In genomic region chr4:54986671-54987070, GRCm38 (mm10) we compare ENCODE assay signal across 25 mouse cellular contexts. TPM values are rescaled to one million over a fixed set of nuclear protein-coding genes. Genes with fewer than 3 reads are reported as not detected.
DNase-seq lines count a peak whose midpoint lies in the region; ATAC-seq and TF ChIP-seq lines count a peak whose summit lies in the region.
"Had no signal": no experiment of that assay in that cellular context is flagged by ENCODE, and none has a peak within 500 bp of the region (broad histone marks: within the 10 kb centered on the region; RNA-seq: fewer than 3 reads in every experiment).

No protein-coding gene starts in this region.

- WGBS in kidney, adult 2 months, result 34% methylated on average over 4 of the region's 4 CpGs
- 80% methylated on average over 4 of the region's 4 CpGs for WGBS in intestine, embryonic 16.5 days

- H3K4me3 ChIP-seq in kidney, adult 2 months (ENCODE audit: insufficient read depth, low read depth, low read length), result no peak overlapping the region
- H3K4me3 ChIP-seq in intestine, embryonic 16.5 days (ENCODE audit: low read length), result no peak overlapping the region
- H3K4me3 ChIP-seq: embryonic facial prominence, embryonic 12.5 days; embryonic facial prominence, embryonic 15.5 days; heart, adult 2 months; heart, embryonic 10.5 days; heart, embryonic 13.5 days; hindbrain, embryonic 10.5 days; hindbrain, embryonic 13.5 days; intestine, embryonic 15.5 days had no signal

- H3K27me3 ChIP-seq in kidney, adult 2 months (replicated peaks; ENCODE audit: control insufficient read depth, insufficient read depth, low read length), result no peaks in the 10 kb centered on the region
- no peaks in the 10 kb centered on the region for H3K27me3 ChIP-seq in intestine, embryonic 16.5 days (replicated peaks; ENCODE audit: control insufficient read depth, insufficient read depth, low read length)
- H3K27me3 ChIP-seq: embryonic facial prominence, embryonic 12.5 days; embryonic facial prominence, embryonic 15.5 days; heart, embryonic 13.5 days; hindbrain, embryonic 13.5 days; intestine, embryonic 15.5 days had no signal

- H3K27ac ChIP-seq in kidney, adult 2 months (ENCODE audit: insufficient read depth, low read depth, low read length), result peak overlapping the region; percentile 26; the same call in 1 of the 2 replicates
- no peak overlapping the region for H3K27ac ChIP-seq in intestine, embryonic 16.5 days (ENCODE audit: low read length)
- H3K27ac ChIP-seq: embryonic facial prominence, embryonic 12.5 days; embryonic facial prominence, embryonic 15.5 days; heart, adult 2 months; heart, embryonic 10.5 days; heart, embryonic 13.5 days; hindbrain, embryonic 10.5 days; hindbrain, embryonic 13.5 days; intestine, embryonic 15.5 days had no signal

- peak; percentile 56 for DNase-seq in kidney, adult 2 months
- DNase-seq in kidney, adult 18-20 months, result no peak
- DNase-seq in ES-CJ7 (ENCODE audit: low read depth, low spot score) (peak; percentile 55), R1 (ENCODE audit: low read depth, low spot score) (peak; percentile 88)
- DNase-seq in adrenal gland, adult (ENCODE audit: inconsistent age in 2 of 2, low spot score in 1 of 2), result no peak
- DNase-seq: adrenal gland, adult 2 months; adrenal gland, postnatal 14 days; cerebellum, adult 11 months; cerebellum, adult 2 months; cerebellum, adult 9-11 months; cerebellum, postnatal 25 days; forebrain, postnatal 0 days; gastrocnemius, postnatal 36 days; heart, adult 2 months had no signal

- no peak for TF ChIP-seq CTCF in kidney, adult 2 months (conservative IDR thresholded peaks at IDR 0.05; ENCODE audit: insufficient read depth, insufficient read length, low read depth, low read length)

- H3K36me3 ChIP-seq in kidney, adult 2 months (ENCODE audit: control insufficient read depth, insufficient read depth, low read length), result no peaks in the 10 kb centered on the region
- no peaks in the 10 kb centered on the region for H3K36me3 ChIP-seq in intestine, embryonic 16.5 days (ENCODE audit: control insufficient read depth, insufficient read depth, low read length)
- H3K36me3 ChIP-seq: embryonic facial prominence, embryonic 15.5 days; heart, embryonic 10.5 days; intestine, embryonic 15.5 days had no signal

- no peak overlapping the region for H3K9ac ChIP-seq in intestine, embryonic 16.5 days (ENCODE audit: low read depth, low read length)
- H3K9ac ChIP-seq: embryonic facial prominence, embryonic 12.5 days; embryonic facial prominence, embryonic 15.5 days; forebrain, postnatal 0 days; heart, embryonic 13.5 days; hindbrain, embryonic 13.5 days; intestine, embryonic 15.5 days had no signal

- no peaks in the 10 kb centered on the region for H3K9me3 ChIP-seq in intestine, embryonic 16.5 days (ENCODE audit: control insufficient read depth, low read length)
- H3K9me3 ChIP-seq: embryonic facial prominence, embryonic 12.5 days; embryonic facial prominence, embryonic 15.5 days; heart, embryonic 10.5 days; heart, embryonic 13.5 days; hindbrain, embryonic 10.5 days; hindbrain, embryonic 13.5 days; intestine, embryonic 15.5 days had no signal

- peaks cover 7% of the 10 kb centered on the region for H3K4me1 ChIP-seq in kidney, adult 2 months (ENCODE audit: control insufficient read depth, insufficient read depth, low read length)
- no peaks in the 10 kb centered on the region for H3K4me1 ChIP-seq in intestine, embryonic 16.5 days (ENCODE audit: control insufficient read depth, insufficient read depth, low read length)
- H3K4me1 ChIP-seq: embryonic facial prominence, embryonic 15.5 days; intestine, embryonic 15.5 days had no signal

- no peak for TF ChIP-seq POLR2A in kidney, adult 2 months (IDR thresholded peaks at IDR 0.05; ENCODE audit: low read depth, low read length)

- ATAC-seq in intestine, embryonic 16.5 days, result no peak
- ATAC-seq: CD4-positive, CD25-positive, alpha-beta regulatory T cell, adult 4 months; forebrain, embryonic 14.5 days; forebrain, postnatal 0 days; hindbrain, embryonic 16.5 days; intestine, embryonic 15.5 days had no signal

- H3K4me2 ChIP-seq in intestine, embryonic 16.5 days (ENCODE audit: low read depth, low read length), result no peak overlapping the region
- H3K4me2 ChIP-seq: embryonic facial prominence, embryonic 12.5 days; embryonic facial prominence, embryonic 15.5 days; heart, embryonic 13.5 days; hindbrain, embryonic 13.5 days; intestine, embryonic 15.5 days had no signal

RNA-seq across cellular contexts. Expression of gene Zfp462, which starts 41.8 kb away (rescaled TPM):
- polyA plus RNA-seq in kidney, adult 2 months (2012; rRNA removed), result 8.7 and 10.2 TPM in 2 replicates
- 2.2 and 2.4 TPM in 2 replicates for polyA plus RNA-seq in intestine, embryonic 16.5 days (2015; fragmentation: Nextera tagmentation; extraction: Ambion mirVana)
- polyA plus RNA-seq: CD4-positive, CD25-positive, alpha-beta regulatory T cell, adult 4 months had no signal

Comparison
In these comparisons a context has a peak if more than half of its experiments do, and no peak if none do; other contexts are left out.
1. DNase-seq: peak in kidney, adult 2 months (single experiment), ES-CJ7 (single experiment) and R1 (single experiment); none in kidney, adult 18-20 months (single experiment) and adrenal gland, adult (0 of 2).